Mouse (Mus musculus) G1E (cell line): ENCODE data around the gene Capn9.

ENCODE experiments used
- CTCF ChIP-seq: IDR thresholded peaks from 2 replicates; pipeline ENCODE4 v1.5.1; 2012; ENCODE audit warnings: low read depth, low read length, inconsistent platforms, mixed read lengths
- GATA1 ChIP-seq: IDR thresholded peaks from 2 replicates; pipeline ENCODE4 v1.6.1; 2012; ENCODE audit warnings: borderline replicate concordance, low read length, inconsistent platforms, mixed read lengths
- POLR2AphosphoS5 ChIP-seq: IDR thresholded peaks from 2 replicates; pipeline ENCODE4 v1.6.1; 2012; ENCODE audit warnings: low read depth, low read length, inconsistent platforms; ENCODE audit not compliant: insufficient replicate concordance

- TF ChIP-seq GATA1 (no peak), CTCF (no peak), POLR2AphosphoS5 (no peak)
Measured at GRCm38 (mm10) chr8:124530556-124530955, 45.4 kb upstream of the Capn9 start.
